ENCODE assay signal across 11 mouse cellular contexts in the genomic region with DNA sequence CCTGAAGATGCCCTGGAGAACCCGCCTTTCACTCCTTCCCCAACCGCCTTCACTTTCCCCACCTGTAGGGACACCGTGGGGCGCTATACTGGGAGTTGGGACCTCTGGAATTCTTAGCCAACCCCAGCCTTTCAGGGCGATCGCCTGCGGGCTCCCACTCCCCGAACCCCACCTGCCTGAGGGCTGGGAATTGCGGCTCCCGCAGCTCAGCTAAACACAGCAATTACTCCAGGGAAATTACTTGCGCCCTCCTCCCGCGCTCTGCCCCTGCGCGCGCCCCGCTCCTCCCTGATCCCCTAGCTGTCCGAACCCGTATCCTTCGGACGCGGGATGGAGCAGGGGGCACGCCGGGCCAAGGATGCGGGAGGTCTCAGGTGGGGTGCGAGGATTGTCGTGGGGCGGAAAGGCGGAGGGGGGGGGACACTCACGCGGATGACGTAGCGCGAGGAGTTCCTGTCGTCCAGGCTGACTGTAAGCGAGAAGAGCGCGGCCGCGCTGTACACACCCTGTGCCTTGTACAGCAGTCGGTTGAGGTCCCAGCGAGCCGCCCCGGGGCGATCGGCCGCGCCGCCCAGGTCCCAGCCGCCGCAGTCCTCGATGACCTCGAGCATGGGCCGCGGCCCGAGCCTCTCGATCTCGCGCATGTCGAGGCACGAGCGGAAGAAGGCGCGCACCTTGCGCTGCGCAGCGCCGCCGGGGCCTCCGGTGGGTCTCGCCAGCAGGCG. TPM values are rescaled to one million over a fixed set of nuclear protein-coding genes. Genes with fewer than 3 reads are reported as not detected.
DNase-seq lines count a peak whose midpoint lies in the region; ATAC-seq and TF ChIP-seq lines count a peak whose summit lies in the region.
"Had no signal": no experiment of that assay in that cellular context is flagged by ENCODE, and none has a peak within 500 bp of the region (broad histone marks: within the 10 kb centered on the region; RNA-seq: fewer than 3 reads in every experiment).

No protein-coding gene starts in this region.

- DNase-seq in kidney, postnatal 14 days, result no peak
- peak; percentile 36 for DNase-seq in hindbrain, postnatal 0 days (ENCODE audit: low spot score)
- peak; percentile 52 for DNase-seq in neural tube, embryonic 10.5 days (ENCODE audit: extremely low spot score, low spot score)
- DNase-seq in urinary bladder, adult 18-20 months (ENCODE audit: low spot score in 2 of 2), result no peak
- no peak for DNase-seq in urinary bladder, postnatal 4 days (ENCODE audit: low spot score in 2 of 2)
- DNase-seq: cerebellum, postnatal 36 days had no signal

- no peaks in the 10 kb centered on the region for H3K36me3 ChIP-seq in kidney, embryonic 16.5 days (ENCODE audit: insufficient read depth, low read length)
- H3K36me3 ChIP-seq in embryonic facial prominence, embryonic 12.5 days, result no peaks in the 10 kb centered on the region
- H3K36me3 ChIP-seq in hindbrain, postnatal 0 days (ENCODE audit: insufficient read depth, low read length), result no peaks in the 10 kb centered on the region

- peaks cover 85% of the 10 kb centered on the region for H3K27me3 ChIP-seq in kidney, embryonic 16.5 days (ENCODE audit: insufficient read depth, low read length)
- H3K27me3 ChIP-seq in embryonic facial prominence, embryonic 12.5 days, result peaks cover 95% of the 10 kb centered on the region
- peaks cover 59% of the 10 kb centered on the region for H3K27me3 ChIP-seq in hindbrain, postnatal 0 days (ENCODE audit: insufficient read depth, low read length)

- H3K9me3 ChIP-seq in kidney, embryonic 16.5 days (ENCODE audit: low read length), result no peaks in the 10 kb centered on the region
- H3K9me3 ChIP-seq in embryonic facial prominence, embryonic 12.5 days, result no peaks in the 10 kb centered on the region
- H3K9me3 ChIP-seq in hindbrain, postnatal 0 days (ENCODE audit: low read length), result no peaks in the 10 kb centered on the region

- no peak for TF ChIP-seq CTCF in hindbrain, postnatal 0 days (IDR thresholded peaks at IDR 0.05; ENCODE audit: low read depth)

- H3K9ac ChIP-seq in kidney, embryonic 16.5 days (replicated peaks; ENCODE audit: low read length), result no peak overlapping the region
- H3K9ac ChIP-seq in embryonic facial prominence, embryonic 12.5 days, result peak overlapping the region; percentile 43; the same call in 1 of the 2 replicates
- peak overlapping the region; percentile 28; the same call in 1 of the 2 replicates for H3K9ac ChIP-seq in hindbrain, postnatal 0 days (replicated peaks; ENCODE audit: low read length)

- H3K4me1 ChIP-seq in kidney, embryonic 16.5 days (ENCODE audit: insufficient read depth, low read length), result peaks cover 21% of the 10 kb centered on the region
- peaks cover 17% of the 10 kb centered on the region; the same call in 1 of the 2 replicates for H3K4me1 ChIP-seq in embryonic facial prominence, embryonic 12.5 days
- H3K4me1 ChIP-seq in hindbrain, postnatal 0 days (ENCODE audit: insufficient read depth, low read length), result no peaks in the 10 kb centered on the region

- H3K27ac ChIP-seq in kidney, embryonic 16.5 days (ENCODE audit: low read length), result no peak overlapping the region
- no peak overlapping the region for H3K27ac ChIP-seq in embryonic facial prominence, embryonic 12.5 days
- H3K27ac ChIP-seq in hindbrain, postnatal 0 days, result no peak overlapping the region

- peak overlapping the region; percentile 53 for H3K4me2 ChIP-seq in kidney, embryonic 16.5 days (replicated peaks; ENCODE audit: low read depth, low read length)
- peak overlapping the region; percentile 74 for H3K4me2 ChIP-seq in embryonic facial prominence, embryonic 12.5 days (replicated peaks)
- H3K4me2 ChIP-seq in hindbrain, postnatal 0 days (ENCODE audit: low read depth, low read length), result peak overlapping the region; percentile 65

- peak overlapping the region; percentile 39 for H3K4me3 ChIP-seq in kidney, embryonic 16.5 days (ENCODE audit: low read length)
- peak overlapping the region; percentile 37 for H3K4me3 ChIP-seq in embryonic facial prominence, embryonic 12.5 days
- H3K4me3 ChIP-seq in hindbrain, postnatal 0 days (ENCODE audit: low read length), result peak overlapping the region; percentile 45

- under 1% methylated on average over 64 of the region's 72 CpGs for WGBS in kidney, embryonic 16.5 days
- WGBS in embryonic facial prominence, embryonic 12.5 days, result under 1% methylated on average over 71 of the region's 72 CpGs
- 1% methylated on average over 69 of the region's 72 CpGs for WGBS in hindbrain, postnatal 0 days

- no peak for ATAC-seq in kidney, embryonic 16.5 days (ENCODE audit: low FRiP score, low TSS enrichment)
- ATAC-seq in embryonic facial prominence, embryonic 12.5 days (ENCODE audit: insufficient number of reproducible peaks, insufficient read depth, low FRiP score, low TSS enrichment), result no peak
- peak; percentile 36; the same call in 1 of the 2 replicates for ATAC-seq in hindbrain, postnatal 0 days
- no peak for ATAC-seq in erythroid progenitor cell, adult 5-6 weeks (replicated peaks; ENCODE audit: low FRiP score, poor library complexity, severe bottlenecking)
- ATAC-seq: Patski had no signal

RNA-seq across cellular contexts. Expression of gene Ecel1, which starts 2.4 kb away (rescaled TPM):
- polyA plus RNA-seq in kidney, embryonic 16.5 days (2015; fragmentation: Nextera tagmentation; extraction: Ambion mirVana), result 0.94 and 1.1 TPM in 2 replicates
- 1.9 and 2.3 TPM in 2 replicates for polyA plus RNA-seq in embryonic facial prominence, embryonic 12.5 days (2016; fragmentation: Nextera tagmentation; extraction: Ambion mirVana)
- total RNA-seq in hindbrain, postnatal 0 days (2014; rRNA removed), result 45.6 and 50.0 TPM in 2 replicates
- 35.6 and 36.2 TPM in 2 replicates for polyA plus RNA-seq in hindbrain, postnatal 0 days (2015; fragmentation: Nextera tagmentation; extraction: Ambion mirVana)
- total RNA-seq in erythroid progenitor cell, adult 5-6 weeks (2015; ENCODE audit: low replicate concordance), result not detected in 2 replicates
- total RNA-seq in erythroid progenitor cell, adult 5-6 weeks (2017; ENCODE audit: low replicate concordance), result not detected in 2 replicates
- total RNA-seq: liver, adult 2 months had no signal
- polyA plus RNA-seq: liver, adult 2 months had no signal

RNA-seq across cellular contexts. Expression of gene Akp3, which starts 29.2 kb away (rescaled TPM):
- not detected in 2 replicates for polyA plus RNA-seq in kidney, embryonic 16.5 days (2015; fragmentation: Nextera tagmentation; extraction: Ambion mirVana)
- not detected in 2 replicates for polyA plus RNA-seq in embryonic facial prominence, embryonic 12.5 days (2016; fragmentation: Nextera tagmentation; extraction: Ambion mirVana)
- total RNA-seq in hindbrain, postnatal 0 days (2014; rRNA removed), result not detected in 2 replicates
- polyA plus RNA-seq in hindbrain, postnatal 0 days (2015; fragmentation: Nextera tagmentation; extraction: Ambion mirVana), result not detected in 2 replicates
- not detected in 2 replicates for total RNA-seq in erythroid progenitor cell, adult 5-6 weeks (2015; ENCODE audit: low replicate concordance)
- total RNA-seq in erythroid progenitor cell, adult 5-6 weeks (2017; ENCODE audit: low replicate concordance), result not detected in 2 replicates
- total RNA-seq: liver, adult 2 months had no signal
- polyA plus RNA-seq: liver, adult 2 months had no signal

RNA-seq across cellular contexts. Expression of gene Prss56, which starts 29.2 kb away (rescaled TPM):
- polyA plus RNA-seq in kidney, embryonic 16.5 days (2015; fragmentation: Nextera tagmentation; extraction: Ambion mirVana), result 0.08 TPM in 1 of 2 replicates, not detected in the other
- polyA plus RNA-seq in embryonic facial prominence, embryonic 12.5 days (2016; fragmentation: Nextera tagmentation; extraction: Ambion mirVana), result 1.1 and 2.6 TPM in 2 replicates
- 0.29 and 0.31 TPM in 2 replicates for total RNA-seq in hindbrain, postnatal 0 days (2014; rRNA removed)
- 0.46 and 0.47 TPM in 2 replicates for polyA plus RNA-seq in hindbrain, postnatal 0 days (2015; fragmentation: Nextera tagmentation; extraction: Ambion mirVana)
- not detected in 2 replicates for total RNA-seq in erythroid progenitor cell, adult 5-6 weeks (2015; ENCODE audit: low replicate concordance)
- total RNA-seq in erythroid progenitor cell, adult 5-6 weeks (2017; ENCODE audit: low replicate concordance), result not detected in 2 replicates
- total RNA-seq: liver, adult 2 months had no signal
- polyA plus RNA-seq: liver, adult 2 months had no signal

RNA-seq across cellular contexts. Expression of gene Chrnd, which starts 36.5 kb away (rescaled TPM):
- 0.81 and 1.1 TPM in 2 replicates for polyA plus RNA-seq in kidney, embryonic 16.5 days (2015; fragmentation: Nextera tagmentation; extraction: Ambion mirVana)
- polyA plus RNA-seq in embryonic facial prominence, embryonic 12.5 days (2016; fragmentation: Nextera tagmentation; extraction: Ambion mirVana), result 1.2 and 1.6 TPM in 2 replicates
- not detected in 2 replicates for total RNA-seq in hindbrain, postnatal 0 days (2014; rRNA removed)
- not detected in 2 replicates for polyA plus RNA-seq in hindbrain, postnatal 0 days (2015; fragmentation: Nextera tagmentation; extraction: Ambion mirVana)
- total RNA-seq in erythroid progenitor cell, adult 5-6 weeks (2015; ENCODE audit: low replicate concordance), result not detected in 2 replicates
- not detected in 2 replicates for total RNA-seq in erythroid progenitor cell, adult 5-6 weeks (2017; ENCODE audit: low replicate concordance)
- total RNA-seq: liver, adult 2 months had no signal
- polyA plus RNA-seq: liver, adult 2 months; Patski had no signal

RNA-seq across cellular contexts. Expression of gene Chrng, which starts 50.5 kb away (rescaled TPM):
- 0.68 and 0.85 TPM in 2 replicates for polyA plus RNA-seq in kidney, embryonic 16.5 days (2015; fragmentation: Nextera tagmentation; extraction: Ambion mirVana)
- polyA plus RNA-seq in embryonic facial prominence, embryonic 12.5 days (2016; fragmentation: Nextera tagmentation; extraction: Ambion mirVana), result 6.0 and 9.8 TPM in 2 replicates
- 0.22 TPM in 1 of 2 replicates, not detected in the other for total RNA-seq in hindbrain, postnatal 0 days (2014; rRNA removed)
- 0.06 TPM in 1 of 2 replicates, not detected in the other for polyA plus RNA-seq in hindbrain, postnatal 0 days (2015; fragmentation: Nextera tagmentation; extraction: Ambion mirVana)
- not detected in 2 replicates for total RNA-seq in erythroid progenitor cell, adult 5-6 weeks (2015; ENCODE audit: low replicate concordance)
- not detected in 2 replicates for total RNA-seq in erythroid progenitor cell, adult 5-6 weeks (2017; ENCODE audit: low replicate concordance)
- total RNA-seq: liver, adult 2 months had no signal
- polyA plus RNA-seq: liver, adult 2 months; Patski had no signal

Comparison
In these comparisons a context has a peak if more than half of its experiments do, and no peak if none do; other contexts are left out.
1. DNase-seq: peak in hindbrain, postnatal 0 days (single experiment) and neural tube, embryonic 10.5 days (single experiment); none in kidney, postnatal 14 days (single experiment), urinary bladder, adult 18-20 months (0 of 2) and urinary bladder, postnatal 4 days (0 of 2).
2. RNA of gene Ecel1, which starts 2.4 kb away (polyA plus RNA-seq): 35.6 to 36.2 TPM in hindbrain, postnatal 0 days; 1.9 to 2.3 TPM in embryonic facial prominence, embryonic 12.5 days and 0.94 to 1.1 TPM in kidney, embryonic 16.5 days; every median in the first group is over 10 times any median in the second.
3. Peak in every context shown above with its lines, with median percentiles within 50 percentile points of each other: H3K4me2 ChIP-seq and H3K4me3 ChIP-seq.